Mouse (Mus musculus) liver, embryonic 15.5 days (tissue): Measurements from ENCODE around the gene Plxna4. TPM values are rescaled to one million over a fixed set of nuclear protein-coding genes. Genes with fewer than 3 reads are reported as not detected.

Experiments used
- ATAC-seq: fragments of 200-750 bp; cut with Nextera tagmentation; 2 replicates; pipeline ENCODE4 v1.8.0; 2017; ENCODE audit warnings: moderate number of reproducible peaks, mild to moderate bottlenecking, moderate library complexity; ENCODE audit not compliant: insufficient read depth
- H3K27ac ChIP-seq: fragments of 300-500 bp; sonication (generic); replicated peaks from 2 replicates; pipeline ENCODE4 v1.5.1; 2015; ENCODE audit warnings: mild to moderate bottlenecking, inconsistent platforms
- H3K27me3 ChIP-seq: fragments of 300-500 bp; sonication (generic); 2 replicates; pipeline ENCODE4 v1.6.1; 2015; ENCODE audit warnings: mild to moderate bottlenecking, inconsistent platforms
- H3K36me3 ChIP-seq: fragments of 300-500 bp; sonication (generic); replicated peaks from 2 replicates; pipeline ENCODE4 v1.6.1; 2015; ENCODE audit warnings: moderate library complexity, mild to moderate bottlenecking, inconsistent platforms
- H3K4me1 ChIP-seq: fragments of 300-500 bp; sonication (generic); replicated peaks from 2 replicates; pipeline ENCODE4 v1.6.1; 2015; ENCODE audit warnings: inconsistent platforms
- H3K4me2 ChIP-seq: fragments of 300-500 bp; sonication (generic); 2 replicates; pipeline ENCODE4 v1.6.1; 2015; ENCODE audit warnings: moderate library complexity, mild to moderate bottlenecking, inconsistent platforms
- H3K4me3 ChIP-seq: fragments of 300-500 bp; sonication (generic); replicated peaks from 2 replicates; pipeline ENCODE4 v1.5.1; 2015; ENCODE audit warnings: mild to moderate bottlenecking, inconsistent platforms
- H3K9ac ChIP-seq: fragments of 300-500 bp; sonication (generic); 2 replicates; pipeline ENCODE4 v1.6.1; 2015; ENCODE audit warnings: moderate library complexity, mild to moderate bottlenecking, inconsistent platforms
- H3K9me3 ChIP-seq: fragments of 300-500 bp; sonication (generic); replicated peaks from 2 replicates; pipeline ENCODE4 v1.6.1; 2016; ENCODE audit warnings: inconsistent platforms
- WGBS: fragments of 180-500 bp; shearing (Covaris S2); methylation state at CpG from one replicate; pipeline ENCODE4 v1.1.7; 2015; ENCODE audit warnings: mixed read lengths; ENCODE audit not compliant: insufficient replicate concordance; 5-methylcytosine and 5-hydroxymethylcytosine counted together
- polyA plus RNA-seq: library from polyadenylated mRNA; unstranded; fragments of >200 nt; fragmentation: Nextera tagmentation; extraction: Ambion mirVana; gene quantifications from 2 replicates; pipeline ENCODE4 v1.2.1, GENCODE M21; 2015

Plxna4 gene
- polyA plus RNA-seq, 1 experiment from 2014 or later: 0.26 TPM

GRCm38 (mm10) chr6:32346015-32346414 is 242.0 kb downstream of the Plxna4 start:
- Histone ChIP-seq H3K9me3 (no peaks in the 10 kb centered on the region), H3K9ac (no peak overlapping the region), H3K27ac (no peak overlapping the region), H3K4me2 (no peak overlapping the region), H3K36me3 (no peaks in the 10 kb centered on the region), H3K4me3 (no peak overlapping the region), H3K27me3 (no peaks in the 10 kb centered on the region), H3K4me1 (no peaks in the 10 kb centered on the region)
- WGBS: 62% methylated on average over 2 of the region's 2 CpGs
- no peak for ATAC-seq

DNA sequence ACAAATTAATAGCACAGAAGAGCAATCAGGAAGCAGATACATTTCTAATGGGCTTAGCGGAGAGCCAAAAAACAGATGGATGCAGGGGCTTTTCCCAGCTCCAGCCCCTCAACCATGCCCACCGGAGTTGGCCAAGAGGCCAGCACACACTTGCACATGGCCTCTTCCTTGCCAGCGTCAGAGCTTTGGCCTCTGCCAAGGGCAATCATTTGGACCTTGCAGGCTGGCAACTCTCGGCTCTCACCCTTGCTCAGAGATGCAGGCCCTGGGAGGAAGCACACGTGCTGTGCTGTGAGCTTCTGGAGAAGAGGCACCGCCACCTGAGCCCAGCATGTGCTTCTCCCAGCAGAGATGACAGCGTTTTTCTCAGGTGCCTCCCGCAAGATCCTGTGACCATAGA is 245.3 kb downstream of the Plxna4 start:
- no peak overlapping the region for H3K27ac ChIP-seq
- ATAC-seq: no peak
- H3K4me1 ChIP-seq: no peaks in the 10 kb centered on the region
- no peak overlapping the region for H3K4me2 ChIP-seq
- no peak overlapping the region for H3K4me3 ChIP-seq
- H3K9ac ChIP-seq: no peak overlapping the region
- WGBS: 66% methylated on average over 8 of the region's 8 CpGs
- no peaks in the 10 kb centered on the region for H3K27me3 ChIP-seq
- no peaks in the 10 kb centered on the region for H3K36me3 ChIP-seq
- no peaks in the 10 kb centered on the region for H3K9me3 ChIP-seq

GRCm38 (mm10) chr6:32342272-32342671 is 245.7 kb downstream of the Plxna4 start:
- Histone ChIP-seq H3K4me3 (no peak overlapping the region), H3K4me1 (no peaks in the 10 kb centered on the region), H3K27ac (no peak overlapping the region), H3K27me3 (no peaks in the 10 kb centered on the region), H3K9ac (no peak overlapping the region), H3K9me3 (no peaks in the 10 kb centered on the region), H3K4me2 (no peak overlapping the region), H3K36me3 (no peaks in the 10 kb centered on the region)
- 58% methylated on average over 6 of the region's 6 CpGs for WGBS
- ATAC-seq: no peak

DNA sequence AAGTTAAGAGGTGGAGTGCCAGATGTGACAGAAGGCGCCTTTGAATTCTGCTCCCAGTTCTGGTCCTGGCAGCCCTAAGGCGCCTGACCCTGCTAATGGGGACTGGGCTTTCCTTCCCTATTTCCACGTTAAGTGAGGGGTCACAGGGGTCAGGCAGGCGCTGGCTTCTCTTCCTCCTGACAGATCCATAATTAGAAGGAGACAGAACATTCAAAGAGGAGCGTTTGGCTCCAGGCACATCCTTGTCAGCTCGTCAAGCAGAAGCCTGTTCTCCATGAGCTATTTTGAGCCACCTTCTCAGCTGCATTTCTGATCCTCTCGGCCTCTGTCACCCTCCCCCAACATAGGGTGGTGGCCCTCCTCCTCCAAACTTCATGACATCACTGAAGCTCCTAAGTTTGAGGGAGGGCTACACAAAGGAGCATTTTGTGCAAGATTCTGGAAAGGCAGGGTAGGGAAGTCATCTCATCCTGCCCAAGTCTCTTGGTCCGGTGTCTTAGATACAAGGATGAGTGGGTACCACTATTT is 249.5 kb downstream of the Plxna4 start:
- 24% methylated on average over 8 of the region's 8 CpGs for WGBS
- no peaks in the 10 kb centered on the region for H3K9me3 ChIP-seq
- H3K4me2 ChIP-seq: no peak overlapping the region
- no peak for ATAC-seq
- H3K4me3 ChIP-seq: no peak overlapping the region
- H3K27me3 ChIP-seq: no peaks in the 10 kb centered on the region
- H3K9ac ChIP-seq: no peak overlapping the region
- H3K4me1 ChIP-seq: no peaks in the 10 kb centered on the region
- H3K27ac ChIP-seq: no peak overlapping the region
- no peaks in the 10 kb centered on the region for H3K36me3 ChIP-seq

DNA sequence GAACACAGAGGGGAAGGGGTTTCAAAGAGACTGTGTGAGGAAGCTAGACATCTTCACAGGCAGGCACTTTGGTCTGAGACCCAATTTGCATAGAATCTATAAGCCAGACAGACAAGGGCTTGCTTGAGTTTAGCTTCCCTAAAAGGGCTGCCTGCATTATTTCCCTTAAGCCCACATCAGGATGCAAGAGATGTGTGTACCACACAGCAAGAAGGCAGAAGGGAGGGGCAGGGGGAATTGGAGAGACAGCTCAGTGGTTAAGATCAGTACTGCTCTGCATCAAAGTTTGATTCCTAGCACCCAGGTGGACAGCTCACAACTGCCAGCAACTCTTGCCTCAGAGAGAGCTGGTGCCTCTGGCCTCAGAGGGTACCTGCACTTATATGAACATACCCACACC is 256.7 kb downstream of the Plxna4 start:
- Histone ChIP-seq H3K27me3 (peaks cover 11% of the 10 kb centered on the region; the same call in 1 of the 2 replicates), H3K4me2 (no peak overlapping the region), H3K4me3 (no peak overlapping the region), H3K4me1 (no peaks in the 10 kb centered on the region), H3K9me3 (no peaks in the 10 kb centered on the region), H3K36me3 (no peaks in the 10 kb centered on the region), H3K27ac (no peak overlapping the region), H3K9ac (no peak overlapping the region)
- ATAC-seq: no peak

- Histone ChIP-seq H3K4me2 (no peak overlapping the region), H3K27me3 (peaks cover 11% of the 10 kb centered on the region; the same call in 1 of the 2 replicates), H3K4me1 (no peaks in the 10 kb centered on the region), H3K9ac (no peak overlapping the region), H3K27ac (no peak overlapping the region), H3K9me3 (no peaks in the 10 kb centered on the region), H3K36me3 (no peaks in the 10 kb centered on the region), H3K4me3 (no peak overlapping the region)
- 60% methylated on average over 9 of the region's 9 CpGs for WGBS
- ATAC-seq: no peak
Measured at GRCm38 (mm10) chr6:32330034-32330795, 257.8 kb downstream of the Plxna4 start.

GRCm38 (mm10) chr6:32328028-32328427 is 260.0 kb downstream of the Plxna4 start:
- Histone ChIP-seq H3K27me3 (peaks cover 11% of the 10 kb centered on the region; the same call in 1 of the 2 replicates), H3K4me2 (no peak overlapping the region), H3K4me3 (no peak overlapping the region), H3K9me3 (no peaks in the 10 kb centered on the region), H3K27ac (no peak overlapping the region), H3K4me1 (no peaks in the 10 kb centered on the region), H3K9ac (no peak overlapping the region), H3K36me3 (no peaks in the 10 kb centered on the region)
- ATAC-seq: no peak
- 5% methylated on average over 8 of the region's 8 CpGs for WGBS

- H3K27ac ChIP-seq: no peak overlapping the region
- no peak overlapping the region for H3K9ac ChIP-seq
- H3K9me3 ChIP-seq: no peaks in the 10 kb centered on the region
- ATAC-seq: no peak
- H3K27me3 ChIP-seq: peaks cover 11% of the 10 kb centered on the region; the same call in 1 of the 2 replicates
- no peaks in the 10 kb centered on the region for H3K36me3 ChIP-seq
- WGBS: 32% methylated on average over 5 of the region's 5 CpGs
- no peak overlapping the region for H3K4me3 ChIP-seq
- no peak overlapping the region for H3K4me2 ChIP-seq
- H3K4me1 ChIP-seq: no peaks in the 10 kb centered on the region
Measured at GRCm38 (mm10) chr6:32327173-32327572, 260.8 kb downstream of the Plxna4 start.

GRCm38 (mm10) chr6:32326406-32326805 is 261.6 kb downstream of the Plxna4 start:
- no peaks in the 10 kb centered on the region for H3K36me3 ChIP-seq
- ATAC-seq: no peak
- H3K4me2 ChIP-seq: no peak overlapping the region
- H3K9ac ChIP-seq: no peak overlapping the region
- WGBS: 74% methylated on average over 5 of the region's 5 CpGs
- no peaks in the 10 kb centered on the region for H3K4me1 ChIP-seq
- no peaks in the 10 kb centered on the region for H3K9me3 ChIP-seq
- H3K4me3 ChIP-seq: no peak overlapping the region
- H3K27me3 ChIP-seq: peaks cover 11% of the 10 kb centered on the region; the same call in 1 of the 2 replicates
- no peak overlapping the region for H3K27ac ChIP-seq

DNA sequence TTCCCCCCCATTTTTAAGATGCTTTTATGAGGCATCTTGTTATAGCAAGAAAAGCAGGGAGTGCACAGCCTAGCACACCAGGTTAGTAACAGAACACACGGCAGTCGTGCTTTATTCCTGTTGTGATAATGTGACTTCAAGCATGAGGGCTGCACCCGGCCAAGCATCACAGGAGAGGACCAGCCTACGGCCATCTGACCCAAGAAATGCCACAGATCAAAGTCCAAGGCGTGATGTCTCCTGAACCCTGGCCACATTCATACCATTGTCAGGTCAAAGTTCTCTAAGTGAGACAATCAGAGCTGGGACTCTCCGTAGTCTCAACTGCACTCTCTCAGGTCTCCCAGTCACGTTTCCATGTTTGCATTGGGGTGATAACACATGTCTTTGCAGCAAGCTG is 262.1 kb downstream of the Plxna4 start:
- Histone ChIP-seq H3K4me1 (no peaks in the 10 kb centered on the region), H3K27me3 (peaks cover 11% of the 10 kb centered on the region; the same call in 1 of the 2 replicates), H3K9me3 (no peaks in the 10 kb centered on the region), H3K27ac (no peak overlapping the region), H3K4me3 (no peak overlapping the region), H3K9ac (no peak overlapping the region), H3K4me2 (no peak overlapping the region), H3K36me3 (no peaks in the 10 kb centered on the region)
- no peak for ATAC-seq
- 51% methylated on average over 7 of the region's 7 CpGs for WGBS

DNA sequence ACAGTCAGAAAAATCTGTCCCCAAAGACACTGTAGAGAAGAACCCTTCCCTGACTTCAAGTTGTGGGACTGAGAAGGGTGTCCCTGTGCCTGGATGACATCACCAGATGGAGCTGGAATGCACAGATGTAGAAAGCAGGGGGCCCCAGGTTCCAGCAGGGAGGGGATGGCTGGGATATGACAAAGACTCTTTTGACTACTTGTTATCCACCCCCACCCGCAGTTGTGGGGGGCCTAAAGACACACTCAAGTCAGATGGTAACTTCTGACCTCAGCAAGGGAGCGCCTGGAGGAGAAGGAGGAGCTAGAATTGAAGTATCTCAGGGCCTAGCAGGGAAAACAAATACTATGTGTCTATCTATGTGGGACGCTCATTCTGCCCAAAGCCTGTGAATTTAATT is 266.8 kb downstream of the Plxna4 start:
- Histone ChIP-seq H3K27me3 (no peaks in the 10 kb centered on the region), H3K4me3 (no peak overlapping the region), H3K27ac (no peak overlapping the region), H3K9me3 (no peaks in the 10 kb centered on the region), H3K36me3 (no peaks in the 10 kb centered on the region), H3K4me2 (no peak overlapping the region), H3K4me1 (no peaks in the 10 kb centered on the region), H3K9ac (no peak overlapping the region)
- no peak for ATAC-seq
- WGBS: 39% methylated on average over 3 of the region's 3 CpGs

DNA sequence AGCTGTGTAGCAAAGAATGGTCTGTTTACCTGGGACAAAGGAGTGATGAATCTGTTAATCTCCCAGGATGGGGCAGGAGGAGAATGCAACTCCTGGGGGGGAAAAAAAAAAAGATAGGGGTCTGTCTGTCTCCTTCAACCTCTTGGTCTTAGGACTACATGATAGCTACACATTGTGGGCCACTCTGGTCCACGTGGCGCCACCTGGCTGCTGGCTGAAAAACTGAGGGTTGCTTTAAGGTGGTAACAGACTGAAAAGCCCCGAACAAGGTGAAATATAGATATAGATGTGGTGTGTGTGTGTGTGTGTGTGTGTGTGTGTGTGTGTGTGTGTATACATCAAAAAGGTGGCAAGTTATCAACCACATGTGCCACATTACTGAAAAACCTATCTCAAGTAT is 267.7 kb downstream of the Plxna4 start:
- Histone ChIP-seq H3K4me3 (no peak overlapping the region), H3K9ac (no peak overlapping the region), H3K4me2 (no peak overlapping the region), H3K27me3 (no peaks in the 10 kb centered on the region), H3K4me1 (no peaks in the 10 kb centered on the region), H3K36me3 (no peaks in the 10 kb centered on the region), H3K9me3 (no peaks in the 10 kb centered on the region), H3K27ac (no peak overlapping the region)
- ATAC-seq: no peak
- WGBS: 21% methylated on average over 3 of the region's 3 CpGs
